Mouse (Mus musculus) testis, adult 2 months (tissue): ENCODE measurements at regions not wholly inside any gene's neighbourhood (a gene's known extent, or its start where the extent isn't known, plus 50 kb on each side); places are given as distances from the start of the nearest gene placed in this dataset.

Source experiments
- H3K27ac ChIP-seq: fragments of 200-500 bp; 2 replicates; pipeline ENCODE4 v1.5.1; 2012; ENCODE audit warnings: low read depth, low read length; ENCODE audit not compliant: control insufficient read depth, insufficient read depth
- H3K27me3 ChIP-seq: fragments of 200-500 bp; 2 replicates; pipeline ENCODE4 v1.6.1; 2012; ENCODE audit warnings: mild to moderate bottlenecking, low read length, moderate library complexity; ENCODE audit not compliant: control insufficient read depth, insufficient read depth
- H3K36me3 ChIP-seq: fragments of 200-500 bp; 2 replicates; pipeline ENCODE4 v1.6.1; 2012; ENCODE audit warnings: mild to moderate bottlenecking, low read length; ENCODE audit not compliant: control insufficient read depth, insufficient read depth
- H3K4me1 ChIP-seq: fragments of 200-500 bp; 2 replicates; pipeline ENCODE4 v1.6.1; 2012; ENCODE audit warnings: low read length; ENCODE audit not compliant: control insufficient read depth, insufficient read depth
- H3K4me3 ChIP-seq: fragments of 200-500 bp; 2 replicates; pipeline ENCODE4 v1.5.1; 2012; ENCODE audit warnings: low read depth, mild to moderate bottlenecking, low read length, moderate library complexity, mixed read lengths; ENCODE audit not compliant: control insufficient read depth
- CTCF ChIP-seq: fragments of 200-500 bp; IDR thresholded peaks from 2 replicates; pipeline ENCODE4 v1.5.1; 2012; ENCODE audit warnings: low read depth, mild to moderate bottlenecking, inconsistent platforms, low read length, moderate library complexity; ENCODE audit not compliant: control insufficient read depth, insufficient read depth, insufficient replicate concordance
- POLR2A ChIP-seq: fragments of 200-500 bp; IDR thresholded peaks from 2 replicates; pipeline ENCODE4 v1.6.1; 2012; ENCODE audit warnings: low read depth, mild to moderate bottlenecking, inconsistent platforms, low read length, moderate library complexity; ENCODE audit not compliant: control insufficient read depth

GRCm38 (mm10) chr5:50706945-50707663 lies 648.3 kb upstream of the Adgra3 start:
- Histone ChIP-seq H3K27me3 (no peaks in the 10 kb centered on the region), H3K36me3 (no peaks in the 10 kb centered on the region), H3K4me1 (no peaks in the 10 kb centered on the region), H3K4me3 (no peak overlapping the region), H3K27ac (no peak overlapping the region)
- no peak for TF ChIP-seq POLR2A
- no peak for TF ChIP-seq CTCF

- no peaks in the 10 kb centered on the region for H3K4me1 ChIP-seq
- no peak overlapping the region for H3K4me3 ChIP-seq
- H3K36me3 ChIP-seq = no peaks in the 10 kb centered on the region
- no peaks in the 10 kb centered on the region for H3K27me3 ChIP-seq
- no peak overlapping the region for H3K27ac ChIP-seq
- TF ChIP-seq CTCF = no peak
- TF ChIP-seq POLR2A = no peak
Measured at GRCm38 (mm10) chr5:50698084-50698483, 639.3 kb upstream of the Adgra3 start.

- no peak overlapping the region for H3K4me3 ChIP-seq
- H3K27me3 ChIP-seq = no peaks in the 10 kb centered on the region
- TF ChIP-seq CTCF = no peak
- no peak for TF ChIP-seq POLR2A
- H3K27ac ChIP-seq = no peak overlapping the region
- H3K36me3 ChIP-seq = no peaks in the 10 kb centered on the region
- no peaks in the 10 kb centered on the region for H3K4me1 ChIP-seq
Measured at GRCm38 (mm10) chr5:50697588-50697987, 638.8 kb upstream of the Adgra3 start.

GRCm38 (mm10) chr5:50688362-50688761 lies 629.6 kb upstream of the Adgra3 start:
- TF ChIP-seq POLR2A (no peak), CTCF (no peak)
- no peaks in the 10 kb centered on the region for H3K27me3 ChIP-seq
- H3K4me3 ChIP-seq = no peak overlapping the region
- no peaks in the 10 kb centered on the region for H3K4me1 ChIP-seq
- no peak overlapping the region for H3K27ac ChIP-seq
- no peaks in the 10 kb centered on the region for H3K36me3 ChIP-seq

- Histone ChIP-seq H3K4me1 (no peaks in the 10 kb centered on the region), H3K4me3 (no peak overlapping the region), H3K27me3 (no peaks in the 10 kb centered on the region), H3K36me3 (no peaks in the 10 kb centered on the region), H3K27ac (no peak overlapping the region)
- TF ChIP-seq CTCF (no peak), POLR2A (no peak)
Measured at GRCm38 (mm10) chr5:50683966-50684365, 625.2 kb upstream of the Adgra3 start.

- no peak for TF ChIP-seq CTCF
- TF ChIP-seq POLR2A = no peak
- Histone ChIP-seq H3K27me3 (no peaks in the 10 kb centered on the region), H3K36me3 (no peaks in the 10 kb centered on the region), H3K4me3 (no peak overlapping the region), H3K4me1 (no peaks in the 10 kb centered on the region), H3K27ac (no peak overlapping the region)
Measured at GRCm38 (mm10) chr5:50636539-50636938, 577.7 kb upstream of the Adgra3 start.

- no peak for TF ChIP-seq POLR2A
- TF ChIP-seq CTCF = no peak
- Histone ChIP-seq H3K36me3 (no peaks in the 10 kb centered on the region), H3K4me1 (no peaks in the 10 kb centered on the region), H3K27ac (no peak overlapping the region), H3K27me3 (no peaks in the 10 kb centered on the region), H3K4me3 (no peak overlapping the region)
Measured at GRCm38 (mm10) chr5:50626648-50627047, 567.8 kb upstream of the Adgra3 start.

- TF ChIP-seq CTCF (no peak), POLR2A (no peak)
- Histone ChIP-seq H3K4me1 (no peaks in the 10 kb centered on the region), H3K27me3 (no peaks in the 10 kb centered on the region), H3K27ac (no peak overlapping the region), H3K4me3 (no peak overlapping the region), H3K36me3 (no peaks in the 10 kb centered on the region)
Measured at GRCm38 (mm10) chr5:50624206-50624605, 565.4 kb upstream of the Adgra3 start.
